Mouse (Mus musculus) CH12.LX (cell line): ENCODE data around the gene Rptor. TPM values are rescaled to one million over a fixed set of nuclear protein-coding genes. Genes with fewer than 3 reads are reported as not detected.

ENCODE experiments used
- DNase-seq: peaks from one replicate; pipeline ENCODE4 v3.0.0-alpha.2; 2013; ENCODE audit errors: extremely low read depth
- H3K27ac ChIP-seq: 2 replicates; pipeline ENCODE4 v1.5.1; 2012; ENCODE audit warnings: low read depth, mild to moderate bottlenecking, control low read depth, moderate library complexity; ENCODE audit not compliant: insufficient read depth
- H3K27me3 ChIP-seq: replicated peaks from 2 replicates; pipeline ENCODE3; 2012; ENCODE audit warnings: inconsistent platforms
- H3K36me3 ChIP-seq, 2 experiments: replicated peaks in 1 of 2; 2 replicates each; pipeline versions ENCODE3 to v1.6.1; 2012; ENCODE audit warnings: inconsistent platforms in 1 of 2, low read length in 1 of 2, mild to moderate bottlenecking in 1 of 2, mixed read lengths in 1 of 2, moderate library complexity in 1 of 2; ENCODE audit not compliant: control insufficient read depth in 1 of 2, insufficient read depth in 1 of 2
- H3K4me1 ChIP-seq, 2 experiments: 2 replicates each; pipeline ENCODE4 v1.6.1; 2012; ENCODE audit warnings: inconsistent platforms in 1 of 2, moderate library complexity in 1 of 2; ENCODE audit not compliant: insufficient read depth in 2 of 2, control insufficient read depth in 1 of 2
- H3K4me2 ChIP-seq: 2 replicates; pipeline ENCODE4 v1.6.1; 2012; ENCODE audit warnings: low read depth, mild to moderate bottlenecking, control low read depth; ENCODE audit not compliant: poor library complexity, insufficient read depth, severe bottlenecking
- H3K4me3 ChIP-seq, 3 experiments: fragments of 150-350 bp in 1 of 3; sonication (generic) in 1 of 3; replicated peaks in 1 of 3; 2 replicates each; pipeline versions ENCODE3 to v1.5.1; 2011 to 2012; ENCODE audit warnings: low read depth in 2 of 3, low read length in 2 of 3, mild to moderate bottlenecking in 2 of 3, moderate library complexity in 2 of 3, control low read depth in 1 of 3, improper control_type of control experiment in 1 of 3, inconsistent platforms in 1 of 3, mixed read lengths in 1 of 3; ENCODE audit not compliant: poor library complexity in 1 of 3
- H3K79me2 ChIP-seq: replicated peaks from 2 replicates; pipeline ENCODE4 v1.6.1; 2012; ENCODE audit warnings: mild to moderate bottlenecking, moderate library complexity; ENCODE audit not compliant: control insufficient read depth, poor library complexity, insufficient read depth, severe bottlenecking; ENCODE audit errors: extremely low read depth
- H3K9ac ChIP-seq: 2 replicates; pipeline ENCODE4 v1.6.1; 2012; ENCODE audit warnings: low read depth, mild to moderate bottlenecking, control low read depth, moderate library complexity; ENCODE audit not compliant: insufficient read depth
- H3K9me3 ChIP-seq: replicated peaks from 2 replicates; pipeline ENCODE3; 2012; ENCODE audit warnings: low read length, inconsistent platforms, mixed read lengths
- CHD1 ChIP-seq: IDR thresholded peaks from 2 replicates; pipeline ENCODE4 v1.6.1; 2012; ENCODE audit warnings: low read depth, low read length, improper control_type of control experiment, inconsistent platforms
- CHD2 ChIP-seq: IDR thresholded peaks from 2 replicates; pipeline ENCODE4 v1.6.1; 2011; ENCODE audit warnings: low read length, improper control_type of control experiment
- CTCF ChIP-seq, 2 experiments: IDR thresholded peaks in 1 of 2; conservative IDR thresholded peaks in 1 of 2; 2 replicates each; pipeline ENCODE4 v1.5.1; 2011 to 2012; ENCODE audit warnings: low read depth in 2 of 2, low read length in 2 of 2, improper control_type of control experiment in 1 of 2, inconsistent platforms in 1 of 2, mild to moderate bottlenecking in 1 of 2, moderate library complexity in 1 of 2
- E2F4 ChIP-seq: IDR thresholded peaks from 2 replicates; pipeline ENCODE4 v1.6.1; 2011; ENCODE audit warnings: low read depth, low read length, improper control_type of control experiment; ENCODE audit not compliant: insufficient replicate concordance
- GABPA ChIP-seq: IDR thresholded peaks from 2 replicates; pipeline ENCODE4 v1.6.1; 2012; ENCODE audit warnings: low read depth, low read length, improper control_type of control experiment, inconsistent platforms; ENCODE audit not compliant: insufficient replicate concordance
- KAT2A ChIP-seq: IDR thresholded peaks from 2 replicates; pipeline ENCODE4 v1.6.1; 2012; ENCODE audit warnings: low read length, improper control_type of control experiment, inconsistent platforms; ENCODE audit not compliant: insufficient replicate concordance
- MAFK ChIP-seq: IDR thresholded peaks from 2 replicates; pipeline ENCODE4 v1.6.1; 2011; ENCODE audit warnings: low read length, improper control_type of control experiment; ENCODE audit not compliant: insufficient replicate concordance
- MAZ ChIP-seq: IDR thresholded peaks from 2 replicates; pipeline ENCODE4 v1.6.1; 2012; ENCODE audit warnings: low read depth, mild to moderate bottlenecking, inconsistent platforms, low read length, improper control_type of control experiment, moderate library complexity
- MEF2A ChIP-seq: IDR thresholded peaks from 2 replicates; pipeline ENCODE4 v1.6.1; 2014; ENCODE audit warnings: low read depth, mild to moderate bottlenecking, inconsistent platforms, low read length, improper control_type of control experiment, borderline replicate concordance
- MYC ChIP-seq: IDR thresholded peaks from 2 replicates; pipeline ENCODE4 v1.6.1; 2011; ENCODE audit warnings: low read depth, mild to moderate bottlenecking, improper control_type of control experiment, low read length
- NRF1 ChIP-seq: IDR thresholded peaks from 2 replicates; pipeline ENCODE4 v1.6.1; 2014; ENCODE audit warnings: low read depth, mild to moderate bottlenecking, inconsistent platforms, low read length, improper control_type of control experiment, moderate library complexity
- PAX5 ChIP-seq: IDR thresholded peaks from 2 replicates; pipeline ENCODE4 v1.6.1; 2012; ENCODE audit warnings: low read length, inconsistent platforms, mixed read lengths
- RAD21 ChIP-seq: IDR thresholded peaks from 2 replicates; pipeline ENCODE4 v1.6.1; 2011; ENCODE audit warnings: low read depth, mild to moderate bottlenecking, low read length, improper control_type of control experiment, moderate library complexity
- SIN3A ChIP-seq: IDR thresholded peaks from 2 replicates; pipeline ENCODE4 v1.6.1; 2012; ENCODE audit warnings: low read length, improper control_type of control experiment, inconsistent platforms
- TBP ChIP-seq: conservative IDR thresholded peaks from 2 replicates; pipeline ENCODE4 v1.6.1; 2011; ENCODE audit warnings: low read depth, low read length, improper control_type of control experiment
- TCF12 ChIP-seq: IDR thresholded peaks from 2 replicates; pipeline ENCODE4 v1.6.1; 2014; ENCODE audit warnings: low read depth, mild to moderate bottlenecking, inconsistent platforms, low read length, improper control_type of control experiment
- ZC3H11A ChIP-seq: IDR thresholded peaks from 2 replicates; pipeline ENCODE4 v1.6.1; 2012; ENCODE audit warnings: low read depth, mild to moderate bottlenecking, inconsistent platforms, low read length, improper control_type of control experiment
- ZKSCAN1 ChIP-seq: IDR thresholded peaks from 2 replicates; pipeline ENCODE4 v1.6.1; 2012; ENCODE audit warnings: low read depth, inconsistent platforms, low read length, improper control_type of control experiment, borderline replicate concordance
- ZMIZ1 ChIP-seq: IDR thresholded peaks from 2 replicates; pipeline ENCODE4 v1.6.1; 2012; ENCODE audit warnings: low read depth, mild to moderate bottlenecking, inconsistent platforms, low read length, improper control_type of control experiment
- dilution Hi-C: fragments of 300-500 bp; cut with MboI; formaldehyde crosslinking; loops from 2 replicates; pipeline ENCODE4 v1.14.3; 2020; ENCODE audit warnings: low sequenced_read_pairs; ENCODE audit not compliant: extremely low pct_unique_long_range_greater_than_20kb, extremely low pct_ligation_motif_present
- in situ Hi-C: fragments of 300-500 bp; cut with MboI; formaldehyde crosslinking; loops from 3 replicates; pipeline ENCODE4 v1.14.3; 2019; ENCODE audit warnings: low sequenced_read_pairs, low pct_ligation_motif_present, low pct_unique_long_range_greater_than_20kb, mixed read lengths
- polyA plus RNA-seq: library from polyadenylated mRNA; unstranded; fragments of >175 nt; gene quantifications from 2 replicates; pipeline ENCODE4 v1.2.1, GENCODE M21; 2012; ENCODE audit warnings: low read depth; ENCODE audit not compliant: insufficient read length
- total RNA-seq, 2 experiments: library from RNA; depleted of rRNA; stranded (reverse); fragments of 300-350 nt in 1 of 2; fragments of >200 nt in 1 of 2; gene quantifications; 2 replicates each; pipeline ENCODE4 v1.2.3; 2012 to 2014

Rptor gene
- total and polyA plus RNA-seq, 3 experiments, result 10.3 to 33.1 (median 26.7) TPM

DNA sequence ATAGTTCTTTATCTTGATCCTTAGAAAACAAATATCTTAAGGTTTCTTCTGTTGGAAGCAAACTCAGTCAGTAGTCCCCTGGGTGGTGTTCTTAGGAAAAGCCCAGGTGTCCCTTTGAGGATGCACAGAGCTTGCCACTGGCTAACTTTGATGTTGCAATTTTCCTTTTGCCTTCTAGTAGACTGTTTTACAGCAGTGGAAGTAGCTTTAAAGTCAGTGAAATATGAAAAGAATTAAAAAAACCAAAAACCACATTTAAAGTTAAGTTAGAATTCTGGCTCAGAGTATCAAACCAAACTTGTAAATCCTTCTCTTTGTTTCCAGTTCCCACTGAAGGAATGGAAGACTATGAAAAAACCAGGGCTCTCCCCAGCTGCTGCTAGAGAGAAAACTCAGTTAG is 47.8 kb downstream of the Rptor start:
- no peak overlapping the region for H3K4me3 ChIP-seq
- peaks cover 13% of the 10 kb centered on the region for H3K79me2 ChIP-seq
- H3K4me2 ChIP-seq, result no peak overlapping the region
- no peaks in the 10 kb centered on the region for H3K27me3 ChIP-seq
- H3K27ac ChIP-seq, result no peak overlapping the region
- TF ChIP-seq RAD21 (no peak), KAT2A (no peak), E2F4 (no peak), MEF2A (no peak), CHD2 (no peak), SIN3A (no peak), NRF1 (no peak), ZKSCAN1 (no peak), ZMIZ1 (no peak), CHD1 (no peak), PAX5 (no peak), MAZ (no peak), CTCF (conservative IDR thresholded peaks at IDR 0.05 in 1 of 2, IDR thresholded peaks at IDR 0.05 in 1 of 2; ENCODE audit: low read depth in 2 of 2, low read length in 2 of 2) (no peak), TBP (no peak), MYC (no peak), TCF12 (no peak), MAFK (no peak), ZC3H11A (no peak), GABPA (no peak)
- in situ Hi-C loops (no loop called here), dilution Hi-C loops (no loop called here)
- peaks cover 0 to 30% of the 10 kb centered on the region in 2 experiments for H3K36me3 ChIP-seq
- H3K4me1 ChIP-seq, result peaks cover 2 to 23% of the 10 kb centered on the region in 2 experiments; a peak in 2 of 4 replicates
- H3K9ac ChIP-seq, result no peak overlapping the region
- no peak for DNase-seq
- no peaks in the 10 kb centered on the region for H3K9me3 ChIP-seq

DNA sequence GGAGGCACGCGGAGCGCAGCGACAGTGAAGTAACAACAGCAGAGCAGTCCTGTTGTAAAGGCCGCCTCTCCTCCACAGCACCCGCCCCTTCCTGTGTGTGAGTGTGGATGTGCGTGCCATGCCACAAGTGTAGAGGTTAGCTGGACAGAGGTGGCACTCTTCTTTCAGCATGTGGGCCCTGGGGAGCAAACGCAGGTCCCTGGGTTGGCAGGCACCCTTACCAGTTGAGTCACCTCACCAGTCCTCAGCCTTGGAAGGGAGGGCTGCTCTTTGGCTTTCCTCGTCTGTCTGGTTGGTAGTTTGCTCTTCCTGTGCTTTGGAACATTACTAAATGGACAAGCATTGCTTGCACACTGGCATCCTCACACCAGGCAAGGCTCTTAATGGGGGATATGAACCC is 50.6 kb downstream of the Rptor start:
- H3K36me3 ChIP-seq, result peaks cover 0 to 41% of the 10 kb centered on the region in 2 experiments
- no peaks in the 10 kb centered on the region for H3K27me3 ChIP-seq
- no peak for TF ChIP-seq MYC
- TF ChIP-seq, all 38 proteins: peak for 0
- peaks cover 2 to 20% of the 10 kb centered on the region in 2 experiments; a peak in 2 of 4 replicates for H3K4me1 ChIP-seq
- peaks cover 10% of the 10 kb centered on the region for H3K79me2 ChIP-seq
- H3K27ac ChIP-seq, result no peak overlapping the region
- no peak for DNase-seq
- in situ Hi-C loops, result no loop called here
- dilution Hi-C loops, result no loop called here
- H3K4me3 ChIP-seq, result no peak overlapping the region
- no peak overlapping the region for H3K9ac ChIP-seq
- no peak overlapping the region for H3K4me2 ChIP-seq
- H3K9me3 ChIP-seq, result no peaks in the 10 kb centered on the region
